Mouse (Mus musculus): ENCODE results near the gene Nccrp1. TPM values are rescaled to one million over a fixed set of nuclear protein-coding genes. Genes with fewer than 3 reads are reported as not detected.
"Not testable (repeated sequence)": the region's sequence is repeated elsewhere in the genome, so short reads cannot be mapped to it uniquely, and the experiment has no call there.

The Nccrp1 gene
- polyA plus RNA-seq, 1 experiment from 2014 or later = not detected

DNA sequence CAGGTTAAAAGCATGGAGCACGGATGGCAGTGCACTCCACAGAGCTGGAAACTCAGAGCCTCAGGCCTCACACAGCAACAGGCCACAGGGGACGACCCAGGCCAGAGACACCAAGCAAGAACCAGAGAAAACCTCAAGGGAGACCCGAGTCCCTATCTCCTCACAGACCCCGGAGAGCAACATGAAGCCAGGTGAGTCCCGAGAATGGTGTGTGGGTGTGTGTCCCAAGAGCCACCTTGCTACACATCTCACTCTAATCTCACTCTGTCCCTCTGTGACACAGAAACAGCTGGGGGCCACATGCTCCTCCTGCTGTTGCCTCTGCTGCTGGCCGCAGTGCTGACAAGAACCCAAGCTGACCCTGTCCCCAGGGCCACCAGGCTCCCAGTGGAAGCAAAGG, 24.5 kb downstream of the Nccrp1 start, which contains the start of gene Ifnl3:
TSS of gene Ifnl3 (plus strand) at position 301 of the 400 bp plus-strand sequence.
- not testable (repeated sequence) for H3K27ac ChIP-seq (ENCODE audit: low read depth, low read length)

GRCm38 (mm10) chr7:28511441-28511840, 35.6 kb downstream of the Nccrp1 start:
- DNase-seq (ENCODE audit: low spot score) (no peak), ATAC-seq (ENCODE audit: low FRiP score) (no peak)
- H3K27me3 ChIP-seq (ENCODE audit: control insufficient read depth, insufficient read depth, low read length) = no peaks in the 10 kb centered on the region
- H3K9me3 ChIP-seq (ENCODE audit: control insufficient read depth, low read length) = no peaks in the 10 kb centered on the region
- 73% methylated on average over 8 of the region's 8 CpGs for WGBS
- no peaks in the 10 kb centered on the region for H3K36me3 ChIP-seq (ENCODE audit: control insufficient read depth, insufficient read depth, low read length)
- no peak overlapping the region for H3K9ac ChIP-seq (ENCODE audit: low read depth, low read length)
- no peak overlapping the region for H3K4me3 ChIP-seq (ENCODE audit: low read depth, low read length)
- no peak overlapping the region for H3K4me2 ChIP-seq (replicated peaks; ENCODE audit: low read depth, low read length)
- H3K4me1 ChIP-seq (replicated peaks; ENCODE audit: control insufficient read depth, insufficient read depth, low read length) = no peaks in the 10 kb centered on the region
- no peak overlapping the region for H3K27ac ChIP-seq (ENCODE audit: low read depth, low read length)

More for the DNA sequence above, 24.5 kb downstream of the Nccrp1 start, which contains the start of gene Ifnl3:
- H3K4me2 ChIP-seq (replicated peaks; ENCODE audit: low read depth, low read length); H3K4me1 ChIP-seq (replicated peaks; ENCODE audit: control insufficient read depth, insufficient read depth, low read length); H3K36me3 ChIP-seq (ENCODE audit: control insufficient read depth, insufficient read depth, low read length); DNase-seq (ENCODE audit: low spot score); H3K9ac ChIP-seq (ENCODE audit: low read depth, low read length); H3K4me3 ChIP-seq (ENCODE audit: low read depth, low read length); H3K27me3 ChIP-seq (ENCODE audit: control insufficient read depth, insufficient read depth, low read length); H3K9me3 ChIP-seq (ENCODE audit: control insufficient read depth, low read length); ATAC-seq (ENCODE audit: low FRiP score): not testable (repeated sequence)
- 73% methylated on average over 5 of the region's 6 CpGs for WGBS

DNA sequence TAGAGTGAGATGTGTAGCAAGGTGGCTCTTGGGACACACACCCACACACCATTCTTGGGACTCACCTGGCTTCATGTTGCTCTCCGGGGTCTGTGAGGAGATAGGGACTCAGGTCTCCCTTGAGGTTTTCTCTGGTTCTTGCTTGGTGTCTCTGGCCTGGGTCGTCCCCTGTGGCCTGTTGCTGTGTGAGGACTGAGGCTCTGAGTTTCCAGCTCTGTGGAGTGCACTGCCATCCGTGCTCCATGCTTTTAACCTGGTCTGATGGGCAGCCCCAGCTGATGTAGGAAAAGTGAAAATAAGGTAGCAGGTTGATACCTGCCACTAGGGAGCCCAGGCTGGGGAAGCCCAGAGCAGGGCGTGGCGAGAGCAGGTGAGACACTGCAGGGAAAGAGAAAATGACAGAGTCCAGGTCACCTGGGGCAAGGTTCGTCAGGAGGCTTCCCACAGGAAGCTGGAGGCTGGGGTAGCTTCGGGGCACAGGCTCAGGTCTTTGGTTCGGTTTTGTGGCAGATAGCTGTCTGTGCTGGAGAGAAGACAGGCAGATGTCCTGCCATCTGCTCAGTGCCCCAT, 36.6 kb downstream of the Nccrp1 start, which contains the start of gene Ifnl2:
TSS of gene Ifnl2 (minus strand) at position 51 of the 570 bp plus-strand sequence.
- H3K9ac ChIP-seq (ENCODE audit: low read depth, low read length); H3K27me3 ChIP-seq (ENCODE audit: control insufficient read depth, insufficient read depth, low read length); H3K36me3 ChIP-seq (ENCODE audit: control insufficient read depth, insufficient read depth, low read length); DNase-seq (ENCODE audit: low spot score); H3K4me3 ChIP-seq (ENCODE audit: low read depth, low read length); H3K27ac ChIP-seq (ENCODE audit: low read depth, low read length); ATAC-seq (ENCODE audit: low FRiP score); H3K9me3 ChIP-seq (ENCODE audit: control insufficient read depth, low read length); H3K4me1 ChIP-seq (replicated peaks; ENCODE audit: control insufficient read depth, insufficient read depth, low read length); H3K4me2 ChIP-seq (replicated peaks; ENCODE audit: low read depth, low read length): not testable (repeated sequence)
- 67% methylated on average over 8 of the region's 8 CpGs for WGBS

DNA sequence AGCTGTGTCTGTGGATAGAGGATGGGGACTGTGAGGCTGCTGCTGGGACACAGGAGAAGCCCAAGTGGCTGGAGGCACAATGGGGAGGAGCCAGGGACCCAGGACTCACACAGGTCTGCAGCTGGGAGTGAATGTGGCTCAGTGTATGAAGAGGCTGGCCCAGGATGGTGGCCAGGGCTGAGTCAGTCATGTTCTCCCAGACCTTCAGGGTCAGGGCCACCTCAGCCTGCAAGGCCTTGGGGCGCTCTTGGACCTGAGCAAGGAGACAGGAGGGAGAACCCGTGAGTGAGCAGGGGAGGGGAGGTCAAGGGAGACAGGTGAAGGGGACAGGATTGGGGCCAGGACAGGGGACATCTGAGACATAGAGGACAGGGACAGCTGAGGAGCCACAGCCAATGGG, 37.9 kb downstream of the Nccrp1 start:
- not testable (repeated sequence) for H3K4me3 ChIP-seq (ENCODE audit: low read depth, low read length); H3K36me3 ChIP-seq (ENCODE audit: control insufficient read depth, insufficient read depth, low read length); DNase-seq (ENCODE audit: low spot score); H3K4me2 ChIP-seq (replicated peaks; ENCODE audit: low read depth, low read length); ATAC-seq (ENCODE audit: low FRiP score); H3K9ac ChIP-seq (ENCODE audit: low read depth, low read length); H3K9me3 ChIP-seq (ENCODE audit: control insufficient read depth, low read length); H3K4me1 ChIP-seq (replicated peaks; ENCODE audit: control insufficient read depth, insufficient read depth, low read length); H3K27me3 ChIP-seq (ENCODE audit: control insufficient read depth, insufficient read depth, low read length); H3K27ac ChIP-seq (ENCODE audit: low read depth, low read length)
- WGBS = no CpG with 5 or more reads among the region's 2 CpGs

DNA sequence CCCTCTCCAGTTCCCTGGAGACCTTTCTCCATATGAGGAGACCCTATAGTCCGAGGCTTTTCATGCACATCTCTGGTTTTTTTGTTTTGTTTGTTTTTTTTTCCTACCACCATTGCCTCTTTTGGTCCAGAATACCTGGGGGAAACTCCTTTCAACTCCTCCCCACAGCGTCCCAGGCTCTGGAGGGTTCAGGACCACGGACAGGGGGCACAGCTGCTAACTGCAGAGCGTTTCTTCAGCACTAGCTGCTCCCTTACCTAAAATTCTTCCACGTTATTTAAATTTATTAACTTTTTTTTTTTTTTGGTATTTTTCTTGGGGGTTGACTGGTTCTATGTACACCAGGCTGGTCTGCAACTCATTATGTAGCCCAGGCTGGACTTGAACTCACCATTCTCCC, 41.5 kb downstream of the Nccrp1 start:
- H3K27ac ChIP-seq (ENCODE audit: low read depth, low read length) = no peak overlapping the region
- no peaks in the 10 kb centered on the region for H3K4me1 ChIP-seq (replicated peaks; ENCODE audit: control insufficient read depth, insufficient read depth, low read length)
- H3K9me3 ChIP-seq (ENCODE audit: control insufficient read depth, low read length) = no peaks in the 10 kb centered on the region
- no peak for ATAC-seq (ENCODE audit: low FRiP score)
- no peak overlapping the region for H3K9ac ChIP-seq (ENCODE audit: low read depth, low read length)
- peak; percentile 42 for DNase-seq (ENCODE audit: low spot score)
- no peaks in the 10 kb centered on the region for H3K27me3 ChIP-seq (ENCODE audit: control insufficient read depth, insufficient read depth, low read length)
- 11% methylated on average over 5 of the region's 5 CpGs for WGBS
- no peaks in the 10 kb centered on the region for H3K36me3 ChIP-seq (ENCODE audit: control insufficient read depth, insufficient read depth, low read length)
- no peak overlapping the region for H3K4me3 ChIP-seq (ENCODE audit: low read depth, low read length)
- no peak overlapping the region for H3K4me2 ChIP-seq (replicated peaks; ENCODE audit: low read depth, low read length)

GRCm38 (mm10) chr7:28495426-28495825, 51.6 kb downstream of the Nccrp1 start:
- H3K4me1 ChIP-seq (replicated peaks; ENCODE audit: control insufficient read depth, insufficient read depth, low read length) = no peaks in the 10 kb centered on the region
- 77% methylated on average over 11 of the region's 11 CpGs for WGBS
- no peak for DNase-seq (ENCODE audit: low spot score)
- H3K27me3 ChIP-seq (ENCODE audit: control insufficient read depth, insufficient read depth, low read length) = no peaks in the 10 kb centered on the region
- no peak overlapping the region for H3K27ac ChIP-seq (ENCODE audit: low read depth, low read length)
- H3K9ac ChIP-seq (ENCODE audit: low read depth, low read length) = no peak overlapping the region
- no peaks in the 10 kb centered on the region for H3K9me3 ChIP-seq (ENCODE audit: control insufficient read depth, low read length)
- H3K4me3 ChIP-seq (ENCODE audit: low read depth, low read length) = no peak overlapping the region
- H3K4me2 ChIP-seq (replicated peaks; ENCODE audit: low read depth, low read length) = no peak overlapping the region
- no peak for ATAC-seq (ENCODE audit: low FRiP score)
- H3K36me3 ChIP-seq (ENCODE audit: control insufficient read depth, insufficient read depth, low read length) = no peaks in the 10 kb centered on the region

Other genes with a start within 250 kb of the Nccrp1 start
- 77.4 and 86.1 TPM in 2 replicates for gene Dll3, start 245.0 kb downstream of the Nccrp1 start, polyA plus RNA-seq (2014; fragmentation: Nextera tagmentation; extraction: Ambion mirVana)
- gene Timm50, start 235.2 kb downstream of the Nccrp1 start, polyA plus RNA-seq (2014; fragmentation: Nextera tagmentation; extraction: Ambion mirVana) = 189 and 201 TPM in 2 replicates
- gene Supt5, start 208.5 kb downstream of the Nccrp1 start, polyA plus RNA-seq (2014; fragmentation: Nextera tagmentation; extraction: Ambion mirVana) = 68.0 and 74.9 TPM in 2 replicates
- gene Rps16, start 196.6 kb downstream of the Nccrp1 start, polyA plus RNA-seq (2014; fragmentation: Nextera tagmentation; extraction: Ambion mirVana) = 746 and 776 TPM in 2 replicates
- 39.5 and 48.0 TPM in 2 replicates for gene Plekhg2, start 174.7 kb downstream of the Nccrp1 start, polyA plus RNA-seq (2014; fragmentation: Nextera tagmentation; extraction: Ambion mirVana)
- 3.4 and 3.9 TPM in 2 replicates for gene Zfp36, start 167.0 kb downstream of the Nccrp1 start, polyA plus RNA-seq (2014; fragmentation: Nextera tagmentation; extraction: Ambion mirVana)
- 47.6 and 49.7 TPM in 2 replicates for gene Med29, start 154.5 kb downstream of the Nccrp1 start, polyA plus RNA-seq (2014; fragmentation: Nextera tagmentation; extraction: Ambion mirVana)
- gene Paf1, start 154.3 kb downstream of the Nccrp1 start, polyA plus RNA-seq (2014; fragmentation: Nextera tagmentation; extraction: Ambion mirVana) = 77.6 and 79.9 TPM in 2 replicates
- gene Gmfg, start 109.8 kb downstream of the Nccrp1 start, polyA plus RNA-seq (2014; fragmentation: Nextera tagmentation; extraction: Ambion mirVana) = 6.5 and 8.7 TPM in 2 replicates
- gene Lrfn1, start 95.3 kb downstream of the Nccrp1 start, polyA plus RNA-seq (2014; fragmentation: Nextera tagmentation; extraction: Ambion mirVana) = 5.8 and 6.6 TPM in 2 replicates
- gene Ifnl2, start 36.8 kb downstream of the Nccrp1 start, polyA plus RNA-seq (2014; fragmentation: Nextera tagmentation; extraction: Ambion mirVana) = not detected in 2 replicates
- gene Ifnl3, start 24.4 kb downstream of the Nccrp1 start, polyA plus RNA-seq (2014; fragmentation: Nextera tagmentation; extraction: Ambion mirVana) = not detected in 2 replicates
- gene Sycn, start 6.4 kb downstream of the Nccrp1 start, polyA plus RNA-seq (2014; fragmentation: Nextera tagmentation; extraction: Ambion mirVana) = not detected in 2 replicates
- 25.3 and 27.4 TPM in 2 replicates for gene Samd4b, start 50.9 kb upstream of the Nccrp1 start, polyA plus RNA-seq (2014; fragmentation: Nextera tagmentation; extraction: Ambion mirVana)
- 30.5 and 32.6 TPM in 2 replicates for gene Pak4, start 50.9 kb upstream of the Nccrp1 start, polyA plus RNA-seq (2014; fragmentation: Nextera tagmentation; extraction: Ambion mirVana)
- gene Acp7, start 84.1 kb upstream of the Nccrp1 start, polyA plus RNA-seq (2014; fragmentation: Nextera tagmentation; extraction: Ambion mirVana) = not detected in 2 replicates
- 5.1 and 5.5 TPM in 2 replicates for gene Fbxo27, start 145.6 kb upstream of the Nccrp1 start, polyA plus RNA-seq (2014; fragmentation: Nextera tagmentation; extraction: Ambion mirVana)
- 8.5 and 9.4 TPM in 2 replicates for gene Fbxo17, start 169.6 kb upstream of the Nccrp1 start, polyA plus RNA-seq (2014; fragmentation: Nextera tagmentation; extraction: Ambion mirVana)
- 131 and 132 TPM in 2 replicates for gene Mrps12, start 194.6 kb upstream of the Nccrp1 start, polyA plus RNA-seq (2014; fragmentation: Nextera tagmentation; extraction: Ambion mirVana)
- gene Sars2, start 194.7 kb upstream of the Nccrp1 start, polyA plus RNA-seq (2014; fragmentation: Nextera tagmentation; extraction: Ambion mirVana) = 27.2 and 27.7 TPM in 2 replicates
- 0.97 and 1.2 TPM in 2 replicates for gene Ccer2, start 208.9 kb upstream of the Nccrp1 start, polyA plus RNA-seq (2014; fragmentation: Nextera tagmentation; extraction: Ambion mirVana)
- gene Sirt2, start 219.5 kb upstream of the Nccrp1 start, polyA plus RNA-seq (2014; fragmentation: Nextera tagmentation; extraction: Ambion mirVana) = 79.1 and 80.3 TPM in 2 replicates
- gene Nfkbib, start 220.3 kb upstream of the Nccrp1 start, polyA plus RNA-seq (2014; fragmentation: Nextera tagmentation; extraction: Ambion mirVana) = 42.0 and 43.7 TPM in 2 replicates
- gene Rinl, start 241.7 kb upstream of the Nccrp1 start, polyA plus RNA-seq (2014; fragmentation: Nextera tagmentation; extraction: Ambion mirVana) = 2.5 and 2.7 TPM in 2 replicates

Data from hindbrain, embryonic 11.5 days (tissue).